Mouse (Mus musculus) brown adipose tissue, adult 24 weeks (tissue): Measurements from ENCODE around the gene Gm49387. TPM values are rescaled to one million over a fixed set of nuclear protein-coding genes. Genes with fewer than 3 reads are reported as not detected.
A peak's percentile ranks its signal among the peaks of the same experiment; 100 is the strongest.

Source experiments
- H3K27ac ChIP-seq: fragments of 200-500 bp; replicated peaks from 2 replicates; pipeline ENCODE4 v1.5.1; 2012; ENCODE audit warnings: low read depth, mild to moderate bottlenecking, low read length
- H3K4me1 ChIP-seq: fragments of 200-500 bp; 2 replicates; pipeline ENCODE4 v1.6.1; 2012; ENCODE audit warnings: low read length, mixed read lengths; ENCODE audit not compliant: control insufficient read depth, insufficient read depth, insufficient read length
- H3K4me3 ChIP-seq: fragments of 200-500 bp; 2 replicates; pipeline ENCODE4 v1.5.1; 2012; ENCODE audit warnings: low read depth, mild to moderate bottlenecking, low read length, moderate library complexity; ENCODE audit not compliant: insufficient read depth
- polyA plus RNA-seq: library from polyadenylated mRNA; stranded (reverse); fragments of >200 nt; gene quantifications from 2 replicates; pipeline ENCODE4 v1.2.4, GENCODE M21; 2012; ENCODE audit not compliant: missing spikeins, insufficient read depth, insufficient read length

The Gm49387 gene
- not detected in 2 replicates for polyA plus RNA-seq

DNA sequence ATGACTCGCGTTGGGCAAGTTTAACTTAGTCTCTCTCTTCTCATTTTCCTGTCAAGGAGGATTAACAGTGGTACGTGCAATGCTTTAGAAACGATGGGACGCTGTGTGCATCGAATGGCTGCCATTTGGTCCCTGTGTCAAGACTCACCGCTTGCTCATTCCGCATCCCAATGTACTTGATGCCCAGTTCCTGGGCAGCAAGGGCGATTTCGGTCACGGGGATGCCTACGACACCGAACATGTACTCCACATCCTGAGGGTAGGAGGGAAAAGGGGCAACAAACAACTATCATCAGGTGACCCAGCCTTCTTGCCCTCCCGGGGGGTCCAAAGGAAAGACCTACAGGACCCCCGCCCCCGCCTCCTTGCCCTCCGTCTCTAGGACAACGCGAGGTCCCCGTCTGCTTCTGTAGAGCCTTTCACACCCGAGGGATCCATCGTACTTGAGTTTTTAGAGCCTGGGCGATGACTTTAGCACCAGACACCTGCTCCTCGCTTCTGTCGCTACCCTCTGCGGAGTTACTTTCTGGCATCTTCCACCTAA is at the start of gene Gm49387:
Gene Gm49387, minus strand, starts transcription at position 533 of the 544 bp plus-strand sequence.
- Histone ChIP-seq H3K4me1 (peaks cover 4% of the 10 kb centered on the region), H3K27ac (peak within 1 kb of the TSS; percentile 72), H3K4me3 (peak within 1 kb of the TSS; percentile 67)

DNA sequence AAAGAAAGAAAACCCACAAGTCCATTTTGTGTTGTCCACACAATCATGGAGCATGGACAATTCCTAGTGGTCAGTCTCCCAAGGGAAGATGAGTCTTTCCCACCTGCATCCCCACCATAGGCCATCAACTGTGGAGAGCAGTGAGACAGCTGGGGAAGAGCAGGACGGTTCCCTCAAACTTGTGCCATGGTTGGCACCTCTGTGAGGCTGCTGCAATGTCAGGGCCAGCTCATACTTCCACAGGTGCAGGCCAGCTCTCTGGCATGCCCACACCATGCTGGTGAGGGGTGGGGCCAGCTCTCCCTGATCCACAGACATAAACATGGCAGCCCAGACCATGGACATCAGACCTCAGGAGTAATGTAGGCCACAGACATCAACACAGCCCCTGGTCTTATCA is 45.6 kb upstream of the Gm49387 start:
- Histone ChIP-seq H3K4me1 (no peaks in the 10 kb centered on the region; the same call in 1 of the 2 replicates), H3K27ac (no peak overlapping the region), H3K4me3 (no peak overlapping the region)

DNA sequence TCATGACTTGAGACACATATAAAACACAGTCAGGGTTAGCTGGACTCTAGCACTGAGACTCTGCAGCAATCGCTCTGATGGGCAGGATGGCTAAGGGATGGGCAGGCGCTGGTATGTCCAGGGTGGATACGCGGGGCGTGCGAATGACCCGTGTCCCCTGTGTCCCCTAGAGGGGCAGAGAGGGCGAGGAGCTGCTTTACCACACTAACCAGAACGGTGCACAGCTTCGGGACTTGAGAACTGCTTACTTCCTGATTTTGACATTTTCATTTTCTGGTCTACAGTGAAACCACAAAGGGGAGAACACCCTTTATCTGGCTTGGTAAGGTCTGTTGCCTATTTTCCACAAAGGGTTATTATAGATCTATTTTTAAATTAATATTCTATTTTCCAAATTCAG is 45.0 kb upstream of the Gm49387 start:
- no peaks in the 10 kb centered on the region; the same call in 1 of the 2 replicates for H3K4me1 ChIP-seq
- H3K27ac ChIP-seq: no peak overlapping the region
- H3K4me3 ChIP-seq: no peak overlapping the region

DNA sequence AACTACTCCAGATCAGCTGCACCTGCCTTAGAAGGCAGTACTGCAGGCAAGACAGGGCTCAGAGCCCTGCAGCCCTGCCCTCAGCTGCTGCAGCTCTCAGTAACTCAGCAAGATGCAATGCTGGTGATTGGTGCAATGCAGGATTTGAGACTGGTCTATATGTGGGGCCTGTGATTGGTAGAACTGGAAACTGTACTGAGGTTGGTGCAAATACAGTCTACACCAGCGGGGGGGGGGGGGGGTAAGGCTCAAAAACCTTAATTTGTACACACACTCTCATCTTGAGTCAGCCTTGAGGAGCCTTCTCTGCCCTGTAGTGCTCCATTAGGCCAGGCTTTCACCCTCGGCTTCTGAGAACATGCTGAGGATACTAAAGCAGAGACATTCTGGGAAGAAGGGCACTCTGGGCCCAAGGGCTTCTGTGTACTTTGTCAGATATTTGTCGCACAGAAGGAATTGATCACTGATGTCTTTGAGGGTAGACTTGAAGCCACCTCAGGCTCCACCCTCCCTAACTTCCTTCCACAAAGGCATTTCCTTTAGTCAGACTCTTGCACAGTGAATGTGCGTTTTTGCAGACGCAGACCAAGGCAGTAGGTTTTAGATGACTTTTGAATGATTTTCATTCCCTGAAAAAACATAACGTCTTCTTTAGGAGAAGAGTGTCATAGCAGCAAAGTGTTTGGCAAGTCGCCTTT is 43.8 kb upstream of the Gm49387 start:
- H3K27ac ChIP-seq: no peak overlapping the region
- H3K4me1 ChIP-seq: no peaks in the 10 kb centered on the region; the same call in 1 of the 2 replicates
- H3K4me3 ChIP-seq: no peak overlapping the region

DNA sequence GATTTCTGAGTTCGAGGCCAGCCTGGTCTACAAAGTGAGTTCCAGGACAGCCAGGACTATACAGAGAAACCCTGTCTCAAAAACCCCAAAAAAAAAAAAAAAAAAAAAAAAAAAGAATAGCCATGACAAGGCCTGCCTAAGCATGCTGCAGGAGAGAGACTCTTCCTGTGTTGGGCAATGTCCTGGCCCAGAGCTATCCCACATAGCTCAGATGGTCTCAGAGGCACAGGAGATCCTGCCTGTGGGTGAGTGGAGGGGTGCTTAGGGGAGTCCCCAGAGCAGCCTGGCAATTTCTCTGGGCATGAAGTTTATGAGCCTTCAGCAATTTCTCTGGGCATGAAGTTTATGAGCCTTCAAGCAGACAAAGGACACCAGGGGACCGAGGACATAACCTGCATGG is 42.9 kb upstream of the Gm49387 start:
- Histone ChIP-seq H3K4me3 (no peak overlapping the region), H3K27ac (no peak overlapping the region), H3K4me1 (no peaks in the 10 kb centered on the region; the same call in 1 of the 2 replicates)

DNA sequence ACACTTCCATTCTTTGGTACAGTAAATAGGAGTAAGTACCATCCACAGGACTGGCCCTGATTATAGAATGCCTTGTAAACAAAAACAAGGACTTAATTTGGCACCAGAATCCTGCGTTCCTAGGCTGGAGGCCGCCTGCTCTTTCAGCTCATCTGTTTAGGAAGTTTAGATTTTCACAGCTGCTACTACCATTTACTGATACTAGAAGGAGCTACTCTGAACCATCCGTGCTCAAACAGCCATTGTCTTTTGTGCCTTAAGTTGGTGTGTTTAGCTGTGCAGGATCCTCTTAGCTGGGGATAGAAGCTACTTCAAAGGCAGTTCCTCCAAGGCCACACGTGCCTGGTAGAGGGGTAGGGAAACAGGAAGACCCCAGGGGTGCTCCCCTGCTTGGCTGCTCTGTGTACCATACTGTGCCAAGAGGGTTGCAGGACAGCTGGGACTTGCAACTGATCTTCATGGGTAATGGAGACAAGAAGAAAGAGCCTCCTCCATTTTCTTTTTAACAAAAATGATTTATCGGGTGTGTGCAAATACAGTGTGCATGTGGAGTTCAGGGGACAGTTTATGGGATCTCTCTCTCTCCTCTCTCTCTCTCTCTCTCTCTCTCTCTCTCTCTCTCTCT is 41.4 kb upstream of the Gm49387 start:
- Histone ChIP-seq H3K27ac (no peak overlapping the region; the same call in 1 of the 2 replicates), H3K4me1 (no peaks in the 10 kb centered on the region; the same call in 1 of the 2 replicates), H3K4me3 (no peak overlapping the region)

DNA sequence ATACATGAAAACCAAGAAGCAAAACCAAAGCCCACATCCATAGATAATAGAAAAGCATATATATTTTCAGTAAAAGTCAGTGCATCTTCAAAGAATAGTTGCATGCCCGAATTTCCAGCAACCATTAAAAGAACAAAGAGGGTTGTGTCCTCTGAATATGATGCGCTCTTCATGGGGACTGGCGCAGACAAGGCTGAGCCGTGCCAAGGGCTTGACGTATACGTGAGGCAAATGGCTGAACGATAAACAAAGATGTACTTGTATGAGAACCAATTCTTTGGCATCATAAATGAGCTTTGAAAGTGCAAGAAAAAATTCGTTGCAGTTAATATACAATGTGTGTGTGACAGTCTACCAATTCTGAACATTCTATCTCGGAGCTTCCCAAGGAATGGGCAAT is 40.6 kb upstream of the Gm49387 start:
- no peak overlapping the region for H3K4me3 ChIP-seq
- H3K27ac ChIP-seq: no peak overlapping the region
- H3K4me1 ChIP-seq: no peaks in the 10 kb centered on the region; the same call in 1 of the 2 replicates

DNA sequence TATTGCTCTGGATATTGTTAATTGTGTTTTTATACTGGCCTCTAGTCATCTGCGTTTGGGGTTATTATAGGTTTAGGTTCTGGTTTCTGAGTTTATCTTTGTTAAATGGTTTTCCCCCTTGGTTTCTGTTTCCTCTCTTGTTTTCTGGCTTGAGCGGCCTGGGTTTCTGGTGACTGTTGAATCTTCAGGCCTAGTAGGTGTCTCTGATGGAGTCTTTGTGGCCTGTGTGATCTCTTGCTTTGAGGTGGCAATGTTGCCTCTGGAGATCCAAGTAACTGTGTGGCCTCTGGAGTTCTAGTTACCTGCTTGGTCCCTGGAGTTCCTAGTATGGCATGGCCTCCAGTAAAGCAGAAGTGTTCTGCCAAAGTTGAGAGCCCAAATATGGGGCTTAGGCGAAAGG is 40.0 kb upstream of the Gm49387 start:
- H3K4me1 ChIP-seq: no peaks in the 10 kb centered on the region; the same call in 1 of the 2 replicates
- no peak overlapping the region for H3K4me3 ChIP-seq
- H3K27ac ChIP-seq: no peak overlapping the region

DNA sequence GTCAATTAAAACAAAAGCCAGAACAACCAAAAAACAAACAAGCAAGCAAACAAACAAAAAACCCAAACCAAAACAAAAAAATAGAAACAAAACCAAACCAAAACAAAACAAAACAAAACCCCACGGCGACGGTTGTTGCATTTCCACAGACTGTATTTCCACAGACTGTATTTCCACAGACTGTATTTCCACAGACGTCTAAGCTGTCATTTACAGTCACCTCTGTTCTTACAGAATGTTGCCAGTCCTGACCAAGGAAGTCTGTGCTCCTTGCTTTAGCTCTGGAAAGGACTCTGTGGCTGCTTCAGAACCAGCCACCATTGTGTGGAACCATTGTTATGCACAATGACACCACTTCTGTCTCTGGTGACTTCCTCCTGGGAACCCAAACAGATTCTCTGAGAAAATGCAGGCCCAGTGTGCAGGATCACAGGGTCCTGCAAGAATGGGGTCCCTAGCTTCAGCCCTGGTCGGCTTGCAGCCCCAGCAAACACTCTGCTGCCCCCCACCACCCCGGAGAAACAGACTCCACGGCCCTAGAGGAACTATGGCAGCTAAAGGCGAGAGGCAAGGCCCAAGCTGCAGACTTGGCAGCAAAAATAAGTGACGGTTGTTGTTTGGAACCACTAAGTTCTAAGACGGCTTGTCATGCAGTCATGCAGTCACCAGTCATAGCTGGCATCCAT is 31.1 kb upstream of the Gm49387 start:
- Histone ChIP-seq H3K27ac (no peak overlapping the region), H3K4me1 (peaks cover 27% of the 10 kb centered on the region), H3K4me3 (no peak overlapping the region)

DNA sequence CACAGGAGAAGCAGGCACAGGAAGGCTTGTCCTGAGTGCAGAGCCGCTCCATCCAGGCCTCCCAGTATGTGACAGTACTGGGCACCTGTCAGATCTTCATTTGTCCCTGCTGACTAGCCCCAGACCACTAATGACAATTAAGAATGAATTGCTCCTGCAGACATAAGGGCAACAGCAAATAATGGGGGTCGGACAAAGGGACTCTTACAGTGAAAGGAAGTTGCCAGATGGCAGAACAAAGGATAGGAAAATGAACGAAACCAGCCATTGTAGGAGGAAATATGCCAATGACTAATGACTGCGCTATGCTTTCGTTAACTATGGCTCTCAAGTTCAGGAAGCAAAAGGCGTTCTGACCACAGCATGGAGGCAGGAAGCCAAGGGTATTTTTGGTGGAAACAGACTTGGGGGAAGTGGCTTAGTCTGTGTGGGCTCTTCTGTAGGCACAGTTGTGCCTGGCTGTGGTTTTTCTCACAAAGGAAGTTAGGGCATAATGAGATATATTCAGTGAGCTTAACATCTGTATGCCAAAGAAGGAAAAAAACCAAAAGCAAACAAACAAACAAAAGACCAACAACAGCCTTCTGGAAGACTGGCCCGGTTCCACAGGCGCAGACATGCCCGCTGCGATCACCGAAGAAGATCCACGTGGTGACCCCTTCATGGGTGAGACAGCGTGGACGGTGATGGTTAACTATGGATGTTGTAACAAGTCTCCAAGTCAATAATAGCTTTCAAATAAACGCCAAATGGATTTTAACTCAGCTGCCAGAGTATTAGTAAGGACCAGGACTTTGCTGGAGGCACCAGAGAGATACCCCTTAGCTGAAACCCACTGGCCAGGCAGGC is 29.2 kb upstream of the Gm49387 start:
- Histone ChIP-seq H3K4me3 (no peak overlapping the region), H3K4me1 (peaks cover 27% of the 10 kb centered on the region), H3K27ac (peak overlapping the region; percentile 79)

DNA sequence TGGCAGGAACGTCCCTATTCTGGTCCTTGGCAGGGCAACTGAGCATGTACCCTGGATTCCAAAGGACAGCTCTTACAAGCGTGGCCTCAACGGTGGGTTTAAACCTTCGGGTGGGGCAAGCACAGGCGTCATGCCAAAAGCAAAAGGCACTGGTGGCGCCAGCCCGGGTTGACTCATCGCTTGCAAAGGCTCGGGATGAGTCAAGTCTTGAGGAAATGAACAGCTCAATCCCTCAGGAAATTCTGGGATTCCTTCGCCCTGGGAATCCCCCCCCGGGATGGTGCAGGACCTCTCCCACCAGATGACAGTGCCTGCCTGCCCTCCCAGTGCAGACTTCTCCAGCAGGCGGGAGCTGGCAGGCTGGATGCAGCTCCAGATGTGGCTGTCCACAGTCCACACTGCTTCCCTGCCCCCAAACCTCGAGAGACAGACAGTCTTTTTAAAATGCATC is 28.5 kb upstream of the Gm49387 start:
- Histone ChIP-seq H3K27ac (peak overlapping the region; percentile 79), H3K4me3 (peak overlapping the region; percentile 9; the same call in 1 of the 2 replicates), H3K4me1 (peaks cover 27% of the 10 kb centered on the region)

DNA sequence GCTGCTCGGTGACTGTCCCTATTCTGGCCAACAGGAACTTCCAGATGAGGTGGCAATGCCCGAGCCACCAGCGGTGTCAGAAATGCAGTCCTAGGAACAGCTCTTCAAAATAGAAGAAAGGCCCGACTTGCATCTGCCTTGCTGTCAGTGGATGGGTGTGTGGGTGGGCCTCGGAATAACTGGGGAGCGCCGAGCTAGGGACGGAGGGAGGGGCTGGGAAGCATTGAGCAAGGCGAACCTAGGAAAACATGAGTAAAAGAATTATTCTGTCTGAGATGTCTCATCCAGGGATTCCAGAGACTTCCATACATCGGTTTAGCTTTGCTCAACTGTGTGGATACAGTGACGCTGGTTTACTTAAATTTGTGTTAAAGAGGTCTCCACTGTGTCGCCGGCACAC is 27.6 kb upstream of the Gm49387 start:
- Histone ChIP-seq H3K4me1 (peaks cover 35% of the 10 kb centered on the region), H3K27ac (peak overlapping the region; percentile 70), H3K4me3 (no peak overlapping the region)

DNA sequence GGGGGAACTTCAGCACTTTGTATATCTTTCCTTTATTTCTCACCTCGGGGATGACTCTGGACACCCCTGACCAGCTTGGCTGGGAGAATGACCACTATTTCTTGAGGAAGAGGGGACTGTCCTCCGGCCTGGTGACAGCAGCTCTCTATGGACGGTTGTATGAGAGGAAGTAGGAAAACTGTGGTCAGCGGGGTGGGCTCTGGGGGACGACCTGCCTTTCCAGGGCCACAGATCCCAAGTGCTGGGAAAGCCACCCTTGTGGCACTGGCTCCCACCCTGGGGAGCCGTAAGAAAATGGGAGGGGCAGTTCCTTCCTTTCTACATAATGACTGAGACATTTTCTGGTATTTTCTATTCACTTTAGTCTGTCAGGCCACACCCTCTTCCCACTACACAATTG is 27.1 kb upstream of the Gm49387 start:
- peak overlapping the region; percentile 64 for H3K27ac ChIP-seq
- no peak overlapping the region for H3K4me3 ChIP-seq
- H3K4me1 ChIP-seq: peaks cover 41% of the 10 kb centered on the region

DNA sequence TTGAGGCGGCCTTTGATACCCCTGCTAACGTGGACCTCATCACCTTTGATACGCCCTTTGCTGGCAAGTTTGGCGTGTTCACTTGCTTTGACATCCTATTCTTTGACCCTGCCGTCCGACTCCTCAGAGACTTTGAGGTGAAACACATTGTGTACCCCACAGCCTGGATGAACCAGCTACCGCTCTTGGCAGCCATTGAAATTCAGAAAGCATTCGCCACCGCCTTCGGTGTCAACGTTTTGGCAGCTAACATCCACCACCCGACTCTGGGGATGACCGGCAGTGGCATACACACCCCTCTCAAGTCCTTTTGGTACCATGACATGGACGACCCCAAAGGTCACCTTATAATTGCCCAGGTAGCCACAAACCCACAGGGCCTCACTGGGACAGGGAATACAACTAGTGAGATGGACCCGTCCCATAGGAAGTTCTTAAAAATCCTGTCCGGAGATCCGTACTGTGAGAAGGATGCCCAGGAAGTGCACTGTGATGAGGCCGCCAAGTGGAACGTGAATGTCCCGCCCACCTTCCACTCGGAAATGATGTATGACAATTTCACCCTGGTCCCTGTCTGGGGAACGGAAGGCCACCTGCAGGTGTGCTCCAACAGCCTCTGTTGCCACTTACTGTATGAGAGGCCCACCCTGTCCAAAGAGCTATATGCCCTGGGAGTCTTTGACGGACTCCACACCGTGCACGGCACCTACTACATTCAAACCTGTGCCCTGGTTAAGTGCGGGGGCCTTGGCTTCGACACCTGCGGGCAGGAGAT is 26.4 kb upstream of the Gm49387 start:
- Histone ChIP-seq H3K4me3 (no peak overlapping the region), H3K27ac (peak overlapping the region; percentile 64), H3K4me1 (peaks cover 42% of the 10 kb centered on the region)
